Mouse (Mus musculus) midbrain, embryonic 16.5 days (tissue): ENCODE measurements around the gene Tbcc. TPM values are rescaled to one million over a fixed set of nuclear protein-coding genes. Genes with fewer than 3 reads are reported as not detected.

Source experiments
- ATAC-seq: fragments of 200-750 bp; cut with Nextera tagmentation; 2 replicates; pipeline ENCODE4 v1.8.0; 2017; ENCODE audit warnings: moderate TSS enrichment
- H3K27ac ChIP-seq: fragments of 300-500 bp; sonication (generic); 2 replicates; pipeline ENCODE4 v1.5.1; 2014; ENCODE audit warnings: mild to moderate bottlenecking, low read length, mixed read lengths
- H3K27me3 ChIP-seq: fragments of 300-500 bp; sonication (generic); 2 replicates; pipeline ENCODE4 v1.6.1; 2014; ENCODE audit warnings: low read depth, low read length, mixed read lengths; ENCODE audit not compliant: control insufficient read depth, insufficient read depth
- H3K36me3 ChIP-seq: fragments of 300-500 bp; sonication (generic); 2 replicates; pipeline ENCODE4 v1.6.1; 2014; ENCODE audit warnings: mild to moderate bottlenecking, low read length, moderate library complexity, mixed read lengths; ENCODE audit not compliant: control insufficient read depth, insufficient read depth
- H3K4me1 ChIP-seq: fragments of 300-500 bp; sonication (generic); 2 replicates; pipeline ENCODE4 v1.6.1; 2014; ENCODE audit warnings: mild to moderate bottlenecking, low read length, mixed read lengths; ENCODE audit not compliant: control insufficient read depth, insufficient read depth
- H3K4me2 ChIP-seq: fragments of 300-500 bp; sonication (generic); 2 replicates; pipeline ENCODE4 v1.6.1; 2014; ENCODE audit warnings: mild to moderate bottlenecking, low read length, mixed read lengths
- H3K4me3 ChIP-seq: fragments of 300-500 bp; sonication (generic); 2 replicates; pipeline ENCODE4 v1.5.1; 2014; ENCODE audit warnings: low read depth, mild to moderate bottlenecking, low read length, moderate library complexity, mixed read lengths
- H3K9ac ChIP-seq: fragments of 300-500 bp; sonication (generic); 2 replicates; pipeline ENCODE4 v1.6.1; 2014; ENCODE audit warnings: low read depth, low read length, mixed read lengths
- H3K9me3 ChIP-seq: fragments of 300-500 bp; sonication (generic); replicated peaks from 2 replicates; pipeline ENCODE4 v1.6.1; 2014; ENCODE audit warnings: mild to moderate bottlenecking, low read length, mixed read lengths; ENCODE audit not compliant: control insufficient read depth, poor library complexity, severe bottlenecking
- WGBS: fragments of 180-500 bp; shearing (Covaris S2); extraction: QIAGEN DNeasy Blood & Tissue Kit; methylation state at CpG from one replicate; pipeline ENCODE4 v1.1.7; 2014; 5-methylcytosine and 5-hydroxymethylcytosine counted together
- polyA plus RNA-seq: library from polyadenylated mRNA; unstranded; fragments of >200 nt; fragmentation: Nextera tagmentation; extraction: Ambion mirVana; gene quantifications from 2 replicates; pipeline ENCODE4 v1.2.1, GENCODE M21; 2015

Tbcc gene
- polyA plus RNA-seq, 1 experiment from 2014 or later = 49.5 TPM

GRCm38 (mm10) chr17:46860120-46860519 is 30.4 kb upstream of the Tbcc start:
- H3K4me2 ChIP-seq = no peak overlapping the region
- 70% methylated on average over 4 of the region's 4 CpGs for WGBS
- H3K9me3 ChIP-seq = no peaks in the 10 kb centered on the region
- no peaks in the 10 kb centered on the region for H3K36me3 ChIP-seq
- no peak overlapping the region for H3K9ac ChIP-seq
- H3K27ac ChIP-seq = no peak overlapping the region
- ATAC-seq = no peak
- peaks cover 20% of the 10 kb centered on the region for H3K4me1 ChIP-seq
- no peaks in the 10 kb centered on the region for H3K27me3 ChIP-seq
- H3K4me3 ChIP-seq = no peak overlapping the region

- H3K9me3 ChIP-seq = no peaks in the 10 kb centered on the region
- ATAC-seq = no peak
- H3K4me1 ChIP-seq = peaks cover 2% of the 10 kb centered on the region
- no peaks in the 10 kb centered on the region for H3K27me3 ChIP-seq
- no peaks in the 10 kb centered on the region for H3K36me3 ChIP-seq
- WGBS = 80% methylated on average over 7 of the region's 7 CpGs
- H3K27ac ChIP-seq = no peak overlapping the region
- no peak overlapping the region for H3K4me3 ChIP-seq
- no peak overlapping the region for H3K4me2 ChIP-seq
- no peak overlapping the region for H3K9ac ChIP-seq
Observed at GRCm38 (mm10) chr17:46864566-46865195, 25.8 kb upstream of the Tbcc start.

- Histone ChIP-seq H3K4me1 (no peaks in the 10 kb centered on the region), H3K4me3 (no peak overlapping the region), H3K9ac (no peak overlapping the region), H3K27me3 (no peaks in the 10 kb centered on the region), H3K27ac (no peak overlapping the region), H3K9me3 (no peaks in the 10 kb centered on the region), H3K4me2 (no peak overlapping the region), H3K36me3 (no peaks in the 10 kb centered on the region)
- ATAC-seq = no peak
- 93% methylated on average over 12 of the region's 12 CpGs for WGBS
Observed at GRCm38 (mm10) chr17:46866836-46867235, 23.6 kb upstream of the Tbcc start.

GRCm38 (mm10) chr17:46870204-46870798 is 20.2 kb upstream of the Tbcc start:
- Histone ChIP-seq H3K9ac (no peak overlapping the region), H3K27ac (no peak overlapping the region), H3K36me3 (no peaks in the 10 kb centered on the region), H3K4me3 (no peak overlapping the region), H3K9me3 (no peaks in the 10 kb centered on the region), H3K27me3 (no peaks in the 10 kb centered on the region), H3K4me2 (no peak overlapping the region), H3K4me1 (peaks cover 4% of the 10 kb centered on the region)
- WGBS = 97% methylated on average over 5 of the region's 5 CpGs
- no peak for ATAC-seq

GRCm38 (mm10) chr17:46870913-46871312 is 19.6 kb upstream of the Tbcc start:
- no peak overlapping the region for H3K4me3 ChIP-seq
- H3K9me3 ChIP-seq = no peaks in the 10 kb centered on the region
- H3K27me3 ChIP-seq = no peaks in the 10 kb centered on the region
- WGBS = 63% methylated on average over 1 of the region's 1 CpGs
- H3K4me1 ChIP-seq = peaks cover 4% of the 10 kb centered on the region
- no peaks in the 10 kb centered on the region for H3K36me3 ChIP-seq
- no peak overlapping the region for H3K27ac ChIP-seq
- H3K4me2 ChIP-seq = no peak overlapping the region
- ATAC-seq = no peak
- H3K9ac ChIP-seq = no peak overlapping the region

- Histone ChIP-seq H3K4me2 (no peak overlapping the region), H3K9ac (no peak overlapping the region), H3K27me3 (no peaks in the 10 kb centered on the region), H3K9me3 (no peaks in the 10 kb centered on the region), H3K36me3 (no peaks in the 10 kb centered on the region), H3K4me3 (no peak overlapping the region), H3K27ac (no peak overlapping the region), H3K4me1 (peaks cover 4% of the 10 kb centered on the region)
- no peak for ATAC-seq
- WGBS = 83% methylated on average over 7 of the region's 7 CpGs
Observed at GRCm38 (mm10) chr17:46872806-46873205, 17.7 kb upstream of the Tbcc start.

GRCm38 (mm10) chr17:46874133-46874532 is 16.4 kb upstream of the Tbcc start:
- H3K4me2 ChIP-seq = no peak overlapping the region
- no peak overlapping the region for H3K27ac ChIP-seq
- H3K36me3 ChIP-seq = no peaks in the 10 kb centered on the region
- H3K4me1 ChIP-seq = peaks cover 4% of the 10 kb centered on the region
- no peaks in the 10 kb centered on the region for H3K27me3 ChIP-seq
- H3K9ac ChIP-seq = no peak overlapping the region
- no peaks in the 10 kb centered on the region for H3K9me3 ChIP-seq
- ATAC-seq = no peak
- 50% methylated on average over 10 of the region's 10 CpGs for WGBS
- H3K4me3 ChIP-seq = no peak overlapping the region

GRCm38 (mm10) chr17:46875626-46876025 is 14.9 kb upstream of the Tbcc start:
- 70% methylated on average over 3 of the region's 3 CpGs for WGBS
- Histone ChIP-seq H3K4me2 (no peak overlapping the region), H3K9ac (no peak overlapping the region), H3K27me3 (no peaks in the 10 kb centered on the region), H3K27ac (no peak overlapping the region), H3K9me3 (no peaks in the 10 kb centered on the region), H3K4me3 (no peak overlapping the region), H3K4me1 (peaks cover 4% of the 10 kb centered on the region), H3K36me3 (no peaks in the 10 kb centered on the region)
- no peak for ATAC-seq

- peaks cover 4% of the 10 kb centered on the region for H3K4me1 ChIP-seq
- H3K27ac ChIP-seq = no peak overlapping the region
- no peak overlapping the region for H3K9ac ChIP-seq
- H3K27me3 ChIP-seq = no peaks in the 10 kb centered on the region
- H3K4me2 ChIP-seq = no peak overlapping the region
- H3K36me3 ChIP-seq = no peaks in the 10 kb centered on the region
- no peak overlapping the region for H3K4me3 ChIP-seq
- ATAC-seq = no peak
- H3K9me3 ChIP-seq = no peaks in the 10 kb centered on the region
- 79% methylated on average over 8 of the region's 8 CpGs for WGBS
Observed at GRCm38 (mm10) chr17:46876371-46876950, 14.0 kb upstream of the Tbcc start.
